Mouse (Mus musculus) E14TG2a.4 (cell line): ENCODE measurements around the gene Tmem59l.

Source experiments
- H3K27me3 ChIP-seq: 2 replicates; pipeline ENCODE4 v1.6.1; 2014; ENCODE audit warnings: low read length, control low read depth; ENCODE audit not compliant: insufficient read depth
- H3K36me3 ChIP-seq: 2 replicates; pipeline ENCODE4 v1.6.1; 2014; ENCODE audit warnings: low read length, control low read depth; ENCODE audit not compliant: insufficient read depth
- H3K4me1 ChIP-seq: replicated peaks from 2 replicates; pipeline ENCODE4 v1.6.1; 2014; ENCODE audit warnings: low read depth, low read length, control low read depth
- H3K4me3 ChIP-seq: replicated peaks from 2 replicates; pipeline ENCODE4 v1.5.1; 2014; ENCODE audit warnings: mild to moderate bottlenecking, low read length
- H3K9me3 ChIP-seq: 2 replicates; pipeline ENCODE4 v1.6.1; 2014; ENCODE audit warnings: low read length, control low read depth
- CTCF ChIP-seq: conservative IDR thresholded peaks from 2 replicates; pipeline ENCODE4 v1.5.1; 2014; ENCODE audit warnings: low read length
- NANOG ChIP-seq: IDR thresholded peaks from 2 replicates; pipeline ENCODE4 v1.6.1; 2014; ENCODE audit warnings: borderline replicate concordance, low read length, mixed read lengths
- POU5F1 ChIP-seq: IDR thresholded peaks from 2 replicates; pipeline ENCODE4 v1.6.1; 2014; ENCODE audit warnings: low read length, borderline replicate concordance

The Tmem59l gene

GRCm38 (mm10) chr8:70486941-70487520, at the start of gene Tmem59l:
Gene Tmem59l (minus strand): TSS chr8:70487358.
- TF ChIP-seq CTCF = no peak
- TF ChIP-seq POU5F1 = no peak
- TF ChIP-seq NANOG = no peak

GRCm38 (mm10) chr8:70535701-70536100, 48.5 kb upstream of the Tmem59l start:
- no peaks in the 10 kb centered on the region for H3K9me3 ChIP-seq
- TF ChIP-seq POU5F1 = no peak
- no peaks in the 10 kb centered on the region for H3K27me3 ChIP-seq
- H3K4me1 ChIP-seq = peaks cover 40% of the 10 kb centered on the region
- no peak overlapping the region for H3K4me3 ChIP-seq
- H3K36me3 ChIP-seq = peaks cover 68% of the 10 kb centered on the region

More at GRCm38 (mm10) chr8:70486941-70487520, at the start of gene Tmem59l:
- Histone ChIP-seq H3K36me3 (no peaks in the 10 kb centered on the region), H3K27me3 (peaks cover 93% of the 10 kb centered on the region), H3K4me3 (peak within 1 kb of the TSS; percentile 69), H3K4me1 (peaks cover 69% of the 10 kb centered on the region), H3K9me3 (no peaks in the 10 kb centered on the region)

- TF ChIP-seq CTCF (no peak), NANOG (no peak), POU5F1 (no peak)
- no peaks in the 10 kb centered on the region for H3K9me3 ChIP-seq
- peaks cover 38% of the 10 kb centered on the region for H3K4me1 ChIP-seq
- H3K27me3 ChIP-seq = no peaks in the 10 kb centered on the region
- no peak overlapping the region for H3K4me3 ChIP-seq
- peaks cover 73% of the 10 kb centered on the region for H3K36me3 ChIP-seq
These were observed 48.1 kb upstream of the Tmem59l start for GRCm38 (mm10) chr8:70535221-70535620.

- Histone ChIP-seq H3K36me3 (peaks cover 82% of the 10 kb centered on the region), H3K9me3 (no peaks in the 10 kb centered on the region)
- TF ChIP-seq POU5F1 = no peak
These were observed 47.1 kb upstream of the Tmem59l start for GRCm38 (mm10) chr8:70534281-70534680.

GRCm38 (mm10) chr8:70530314-70530713, 43.2 kb upstream of the Tmem59l start:
- Histone ChIP-seq H3K9me3 (no peaks in the 10 kb centered on the region), H3K36me3 (peaks cover 63% of the 10 kb centered on the region), H3K4me1 (peaks cover 59% of the 10 kb centered on the region)

More at GRCm38 (mm10) chr8:70534281-70534680, 47.1 kb upstream of the Tmem59l start:
- no peak overlapping the region for H3K4me3 ChIP-seq
- no peaks in the 10 kb centered on the region for H3K27me3 ChIP-seq
- H3K4me1 ChIP-seq = peaks cover 44% of the 10 kb centered on the region

GRCm38 (mm10) chr8:70529741-70530161, 42.6 kb upstream of the Tmem59l start:
- Histone ChIP-seq H3K4me1 (peaks cover 63% of the 10 kb centered on the region), H3K9me3 (no peaks in the 10 kb centered on the region), H3K27me3 (no peaks in the 10 kb centered on the region), H3K4me3 (0 out of 2 replicates have a peak overlapping the region, but pooled peaks have one; percentile 23), H3K36me3 (peaks cover 58% of the 10 kb centered on the region)
- TF ChIP-seq CTCF (no peak), NANOG (no peak), POU5F1 (no peak)

More at GRCm38 (mm10) chr8:70530314-70530713, 43.2 kb upstream of the Tmem59l start:
- no peaks in the 10 kb centered on the region for H3K27me3 ChIP-seq
- no peak for TF ChIP-seq CTCF
- TF ChIP-seq POU5F1 = no peak
- no peak for TF ChIP-seq NANOG
- no peak overlapping the region for H3K4me3 ChIP-seq

GRCm38 (mm10) chr8:70529299-70529698, 42.1 kb upstream of the Tmem59l start:
- TF ChIP-seq NANOG (no peak), POU5F1 (no peak), CTCF (no peak)
- H3K27me3 ChIP-seq = no peaks in the 10 kb centered on the region
- H3K36me3 ChIP-seq = peaks cover 53% of the 10 kb centered on the region
- H3K4me3 ChIP-seq = peak overlapping the region; percentile 23; the same call in 1 of the 2 replicates
- peaks cover 64% of the 10 kb centered on the region for H3K4me1 ChIP-seq
- H3K9me3 ChIP-seq = no peaks in the 10 kb centered on the region

- Histone ChIP-seq H3K27me3 (no peaks in the 10 kb centered on the region), H3K36me3 (peaks cover 43% of the 10 kb centered on the region), H3K9me3 (no peaks in the 10 kb centered on the region), H3K4me3 (peak overlapping the region; percentile 84), H3K4me1 (peaks cover 67% of the 10 kb centered on the region)
- TF ChIP-seq NANOG = no peak
- TF ChIP-seq POU5F1 = no peak
- no peak for TF ChIP-seq CTCF
These were observed 41.1 kb upstream of the Tmem59l start for GRCm38 (mm10) chr8:70528182-70528797.
